Mouse (Mus musculus): ENCODE measurements around the gene Tas2r124.

GRCm38 (mm10) chr6:132754430-132754829 is at the start of gene Tas2r124:
- TF ChIP-seq CTCF (IDR thresholded peaks at IDR 0.05; ENCODE audit: control insufficient read depth, insufficient read depth, insufficient replicate concordance, low read depth, low read length): no peak
- no peak for TF ChIP-seq POLR2A (IDR thresholded peaks at IDR 0.05; ENCODE audit: control insufficient read depth, low read depth, low read length)
